Mouse (Mus musculus) left cerebral cortex, postnatal 14 days (tissue): ENCODE data around the gene Polr3gl. TPM values are rescaled to one million over a fixed set of nuclear protein-coding genes. Genes with fewer than 3 reads are reported as not detected.

Experiments used
- DNase-seq, 2 experiments: peaks; one replicate each; pipeline ENCODE4 v3.0.0; 2021 to 2022; ENCODE audit warnings: low spot score in 2 of 2, mixed read lengths in 1 of 2
- intact Hi-C: fragments of 180-260 bp; cut with DNase I; formaldehyde crosslinking; loops from one replicate; pipeline ENCODE4 v1.15.1; 2025
- total RNA-seq, 2 experiments: library from RNA; stranded (reverse); gene quantifications; 2 replicates each; pipeline ENCODE4 v1.2.3; 2021

Gene Polr3gl
- total RNA-seq, 2 experiments from 2014 or later = 26.6 to 29.7 TPM

- intact Hi-C loops = no loop called here
- DNase-seq = no peak
These were observed 5.4 kb upstream of the Polr3gl start for GRCm38 (mm10) chr3:96599411-96599810.

GRCm38 (mm10) chr3:96599069-96599393, 5.0 kb upstream of the Polr3gl start:
- DNase-seq = no peak
- intact Hi-C loops = no loop called here

- intact Hi-C loops = no loop called here
- peak; percentile 46 to 67 for DNase-seq
These were observed 4.4 kb upstream of the Polr3gl start for GRCm38 (mm10) chr3:96598156-96599068.

GRCm38 (mm10) chr3:96597435-96597891, 3.5 kb upstream of the Polr3gl start:
- intact Hi-C loops = no loop called here
- peak; percentile 41 to 63 for DNase-seq

- intact Hi-C loops = no loop called here
- peak; percentile 51 to 81 for DNase-seq
These were observed 2.9 kb upstream of the Polr3gl start for GRCm38 (mm10) chr3:96596855-96597254.

GRCm38 (mm10) chr3:96596228-96596707, 2.3 kb upstream of the Polr3gl start, which contains the start of gene Ankrd34a:
Gene Ankrd34a, plus strand, starts transcription at chr3:96596636.
- intact Hi-C loops = no loop called here

GRCm38 (mm10) chr3:96595661-96596060, 1.7 kb upstream of the Polr3gl start:
- intact Hi-C loops = no loop called here

More at GRCm38 (mm10) chr3:96596228-96596707, 2.3 kb upstream of the Polr3gl start, which contains the start of gene Ankrd34a:
- DNase-seq = peak; percentile 76 to 86

GRCm38 (mm10) chr3:96594851-96595250, 870 bp upstream of the Polr3gl start:
- DNase-seq = no peak
- intact Hi-C loops = no loop called here

More at GRCm38 (mm10) chr3:96595661-96596060, 1.7 kb upstream of the Polr3gl start:
- peak; percentile 54 to 81 for DNase-seq

- intact Hi-C loops = no loop called here
- DNase-seq = no peak
These were observed 607 bp downstream of the Polr3gl start for GRCm38 (mm10) chr3:96593374-96593773.

- no peak for DNase-seq
- intact Hi-C loops = no loop called here
These were observed 3.3 kb downstream of the Polr3gl start for GRCm38 (mm10) chr3:96590657-96591056.

- DNase-seq = no peak
- intact Hi-C loops = no loop called here
These were observed 10.6 kb downstream of the Polr3gl start for GRCm38 (mm10) chr3:96583386-96583785.

GRCm38 (mm10) chr3:96581771-96582515, 12.0 kb downstream of the Polr3gl start:
- intact Hi-C loops = no loop called here
- DNase-seq = no peak

- intact Hi-C loops = no loop called here
- no peak for DNase-seq
These were observed 12.8 kb downstream of the Polr3gl start for GRCm38 (mm10) chr3:96581141-96581540.

- intact Hi-C loops = loop anchor here (1.0 kb wide), 2 partner anchors 29 to 33 kb away; no protein-coding TSS in a partner anchor
- DNase-seq = peak; percentile 95
These were observed 14.0 kb downstream of the Polr3gl start for GRCm38 (mm10) chr3:96579885-96580454.

GRCm38 (mm10) chr3:96579239-96579750, 14.7 kb downstream of the Polr3gl start:
- intact Hi-C loops = no loop called here
- DNase-seq = no peak

GRCm38 (mm10) chr3:96578561-96579238, 15.3 kb downstream of the Polr3gl start:
- no peak for DNase-seq
- intact Hi-C loops = no loop called here

- intact Hi-C loops = no loop called here
These were observed 16.4 kb downstream of the Polr3gl start for GRCm38 (mm10) chr3:96577566-96577965.

GRCm38 (mm10) chr3:96576690-96577541, 17.1 kb downstream of the Polr3gl start, which contains the start of gene Gm16253:
Gene Gm16253, plus strand, starts transcription at chr3:96576984.
- peak; percentile 91 to 98 for DNase-seq
- intact Hi-C loops = no loop called here

More at GRCm38 (mm10) chr3:96577566-96577965, 16.4 kb downstream of the Polr3gl start:
- DNase-seq = no peak
